In the genomic region with DNA sequence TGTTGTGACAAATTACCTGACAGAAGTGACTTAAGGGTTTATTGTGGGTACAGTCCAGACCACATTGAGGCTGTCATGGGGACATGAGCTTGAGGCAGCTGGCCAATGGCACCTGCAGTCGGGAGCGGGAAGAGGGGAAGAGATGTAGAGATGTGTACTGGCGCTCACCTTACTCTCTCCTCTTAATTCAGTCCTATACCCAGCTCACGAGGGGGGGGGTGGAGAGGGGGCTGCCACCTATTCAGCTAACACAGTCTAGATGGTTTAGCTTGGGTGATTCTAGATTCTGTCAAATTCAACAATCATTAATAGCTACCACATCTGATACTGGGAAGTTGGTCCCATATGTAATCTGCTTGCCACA, we compare ENCODE assay signal across 21 mouse cellular contexts. TPM values are rescaled to one million over a fixed set of nuclear protein-coding genes. Genes with fewer than 3 reads are reported as not detected.
"Had no signal": no experiment of that assay in that cellular context is flagged by ENCODE, and none has a peak within 500 bp of the region (broad histone marks: within the 10 kb centered on the region; RNA-seq: fewer than 3 reads in every experiment).

No protein-coding gene starts in this region.

- H3K27me3 ChIP-seq: midbrain, embryonic 12.5 days; neural tube, embryonic 13.5 days; neural tube, embryonic 15.5 days had no signal

- H3K9ac ChIP-seq: lung, embryonic 14.5 days; midbrain, embryonic 12.5 days; neural tube, embryonic 13.5 days; neural tube, embryonic 15.5 days had no signal

- H3K4me3 ChIP-seq: midbrain, embryonic 10.5 days; midbrain, embryonic 12.5 days; myocyte; neural tube, embryonic 13.5 days; neural tube, embryonic 15.5 days had no signal

- H3K36me3 ChIP-seq: midbrain, embryonic 10.5 days; midbrain, embryonic 12.5 days; neural tube, embryonic 13.5 days; neural tube, embryonic 15.5 days had no signal

- H3K4me2 ChIP-seq: lung, embryonic 14.5 days; midbrain, embryonic 12.5 days; neural tube, embryonic 13.5 days; neural tube, embryonic 15.5 days had no signal

- ATAC-seq: midbrain, embryonic 16.5 days had no signal

- H3K9me3 ChIP-seq: midbrain, embryonic 10.5 days; neural tube, embryonic 13.5 days; neural tube, embryonic 15.5 days had no signal

- H3K27ac ChIP-seq: midbrain, embryonic 10.5 days; midbrain, embryonic 12.5 days; neural tube, embryonic 13.5 days; neural tube, embryonic 15.5 days had no signal

- H3K4me1 ChIP-seq: midbrain, embryonic 10.5 days; midbrain, embryonic 12.5 days; neural tube, embryonic 13.5 days; neural tube, embryonic 15.5 days had no signal

- DNase-seq: lung, adult 18-20 months; lung, postnatal 10 days; lung, postnatal 4 days; midbrain, embryonic 14.5 days; retina, postnatal 1 day; right cerebral cortex, adult 18-20 months; right cerebral cortex, postnatal 25 days; right cerebral cortex, postnatal 4 days; spleen, adult 18-20 months; thymus, adult 18-20 months; thymus, postnatal 14 days; thymus, postnatal 36 days had no signal

RNA-seq across cellular contexts. Expression of a gene that starts 28.1 kb away (rescaled TPM):
- polyA plus RNA-seq: midbrain, embryonic 10.5 days; midbrain, embryonic 12.5 days; midbrain, embryonic 14.5 days; myocyte; neural tube, embryonic 11.5 days; neural tube, embryonic 15.5 days; stomach, embryonic 14.5 days had no signal
